Mouse (Mus musculus): Measurements from ENCODE around the gene Ttc23. TPM values are rescaled to one million over a fixed set of nuclear protein-coding genes. Genes with fewer than 3 reads are reported as not detected.

Ttc23 gene
- total RNA-seq, 2 experiments from 2014 or later, result 1.7 TPM; not detected in 1

DNA sequence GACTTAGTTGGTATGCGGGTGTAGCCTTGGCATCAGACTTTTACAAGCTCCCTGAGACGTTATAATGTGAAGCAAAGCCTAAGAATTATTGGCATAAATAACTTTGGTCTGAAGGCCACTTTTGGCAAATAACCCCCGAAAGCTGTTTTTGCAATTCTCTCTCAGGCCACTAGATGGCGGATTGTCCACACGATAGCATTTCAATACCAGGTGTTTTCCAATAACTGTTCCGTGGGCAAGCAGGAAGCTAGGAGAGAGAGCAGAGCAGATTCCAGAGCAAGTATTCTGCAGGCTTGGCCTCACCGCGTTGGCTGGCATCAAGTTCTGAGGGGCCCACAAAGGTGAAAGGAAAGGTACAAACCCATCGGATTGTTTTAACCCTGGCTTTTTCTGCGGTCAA is 141.5 kb downstream of the Ttc23 start:
- ATAC-seq (replicated peaks; ENCODE audit: poor library complexity, severe bottlenecking), result peak; percentile 79

- ATAC-seq (replicated peaks; ENCODE audit: poor library complexity, severe bottlenecking), result no peak
Measured at GRCm38 (mm10) chr7:67791256-67791655, 144.0 kb downstream of the Ttc23 start.

- ATAC-seq (replicated peaks; ENCODE audit: poor library complexity, severe bottlenecking), result no peak
Measured at GRCm38 (mm10) chr7:67793449-67793848, 146.2 kb downstream of the Ttc23 start.

DNA sequence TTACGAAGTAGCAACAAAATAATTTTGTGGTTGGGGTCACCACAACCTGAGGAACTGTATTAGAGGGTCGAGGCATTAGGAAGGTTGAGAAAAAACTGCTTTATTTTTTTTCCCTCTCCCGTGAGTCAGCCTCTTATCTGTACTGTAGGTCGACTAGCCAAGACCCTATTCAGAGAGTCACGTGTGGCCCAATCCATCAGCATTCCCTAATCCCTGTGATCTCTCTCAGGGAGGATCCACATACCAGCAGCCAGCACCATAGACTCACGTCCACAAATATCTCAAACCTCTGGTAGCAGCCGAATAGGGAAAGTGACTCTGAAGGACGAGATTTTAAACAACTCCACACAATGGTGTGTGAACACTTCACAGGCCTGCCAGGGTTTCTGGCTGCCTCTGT is 149.9 kb downstream of the Ttc23 start:
- no peak for ATAC-seq (replicated peaks; ENCODE audit: poor library complexity, severe bottlenecking)

DNA sequence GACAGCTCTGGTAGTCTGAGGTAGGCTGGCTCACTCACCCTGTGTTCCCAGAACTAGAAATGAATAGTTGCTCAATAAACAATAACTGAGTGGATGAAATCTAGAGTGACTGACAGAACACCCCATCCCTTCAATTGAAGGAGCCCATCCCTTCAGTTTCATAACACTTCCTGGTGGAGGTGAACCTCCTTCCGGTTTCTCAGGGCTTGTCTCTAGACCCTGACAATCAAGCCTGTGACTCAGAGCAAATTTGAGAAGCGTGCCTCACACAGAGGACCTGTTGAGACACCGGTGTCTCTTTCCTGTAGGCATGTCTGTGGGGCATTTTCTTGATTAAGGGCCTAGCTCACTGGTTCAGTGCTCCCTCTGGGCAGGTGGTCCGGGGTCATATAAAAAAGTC is 151.3 kb downstream of the Ttc23 start:
- ATAC-seq (replicated peaks; ENCODE audit: poor library complexity, severe bottlenecking), result peak; percentile 83

GRCm38 (mm10) chr7:67800547-67800946 is 153.3 kb downstream of the Ttc23 start:
- no peak for ATAC-seq (replicated peaks; ENCODE audit: poor library complexity, severe bottlenecking)

DNA sequence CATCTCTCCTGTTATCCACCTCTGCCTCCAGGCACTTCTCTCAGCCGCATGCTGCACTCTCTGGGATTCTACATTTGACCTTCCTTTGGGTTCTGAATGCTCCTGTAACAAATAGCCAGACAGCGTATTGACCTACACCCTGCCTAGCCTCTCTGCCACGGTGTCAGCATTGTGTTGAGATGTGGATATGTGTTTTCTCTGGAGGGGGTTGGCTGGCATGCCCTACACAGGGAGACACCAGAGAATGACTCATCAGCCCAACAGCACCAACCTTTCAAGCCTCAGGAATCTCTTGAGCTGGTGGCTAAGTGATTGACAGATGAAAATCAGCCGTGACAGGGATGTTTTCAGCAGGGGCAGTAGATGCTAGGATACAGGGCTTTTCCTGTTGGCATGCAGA is 153.8 kb downstream of the Ttc23 start:
- no peak for ATAC-seq (replicated peaks; ENCODE audit: poor library complexity, severe bottlenecking)

DNA sequence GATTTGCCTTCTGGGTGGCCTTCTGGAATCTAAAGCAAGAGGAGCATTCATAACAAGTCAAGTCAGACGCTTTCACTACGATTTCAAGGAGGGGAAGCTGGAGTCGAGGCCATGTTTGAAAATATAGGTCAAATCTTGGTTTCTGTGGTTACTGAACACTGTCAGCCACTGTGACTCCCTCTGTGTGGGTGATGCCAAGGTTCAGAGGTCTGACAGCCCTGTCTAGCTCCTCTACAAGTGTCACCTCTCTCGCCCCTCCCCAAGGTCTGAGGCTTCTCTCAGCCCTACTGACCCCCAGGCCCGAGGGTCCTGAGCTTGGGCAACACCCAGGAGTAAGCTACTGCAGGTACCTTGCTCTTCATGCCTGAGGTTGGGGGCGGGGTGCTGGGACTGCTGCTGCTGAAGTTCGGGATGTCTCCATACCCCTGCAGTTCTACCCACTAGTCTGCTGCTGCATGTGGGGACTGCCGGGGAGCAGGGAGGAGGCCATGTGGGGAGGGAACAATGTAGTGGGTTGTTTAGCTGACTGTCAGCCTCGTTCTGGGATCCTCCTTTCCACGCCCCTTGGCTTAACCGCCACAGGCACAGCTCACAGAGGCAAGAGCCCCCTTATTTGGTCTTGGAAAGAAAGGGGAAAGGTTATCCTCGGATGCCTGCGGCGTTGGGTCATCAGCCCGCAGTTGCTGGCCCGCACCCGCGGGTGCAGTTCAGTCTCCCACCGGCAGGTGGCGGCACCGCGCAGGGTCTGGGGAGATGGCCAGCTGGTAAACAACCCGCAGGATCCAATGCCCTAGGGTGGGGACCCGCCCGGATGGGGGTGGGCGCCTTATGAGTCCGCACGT is 156.0 kb downstream of the Ttc23 start:
- ATAC-seq (replicated peaks; ENCODE audit: poor library complexity, severe bottlenecking), result peak; percentile 65

- no peak for ATAC-seq (replicated peaks; ENCODE audit: poor library complexity, severe bottlenecking)
Measured at GRCm38 (mm10) chr7:67803857-67804215, 156.6 kb downstream of the Ttc23 start.

Other genes starting within 250 kb of the Ttc23 start
- gene Lrrc28, start 2.1 kb upstream of the Ttc23 start, total RNA-seq (2014; fragmentation: Nextera tagmentation), result 15.2 and 16.6 TPM in 2 replicates
- gene Lrrc28, start 2.1 kb upstream of the Ttc23 start, total RNA-seq (2017), result 13.0 and 17.9 TPM in 2 replicates
- not detected in 2 replicates for gene Synm, start 112.3 kb downstream of the Ttc23 start, total RNA-seq (2014; fragmentation: Nextera tagmentation)
- gene Synm, start 112.3 kb downstream of the Ttc23 start, total RNA-seq (2017), result 0.15 TPM in 1 of 2 replicates, not detected in the other

Measured in granulocyte monocyte progenitor cell, adult 5-6 weeks (primary cell).